Mouse (Mus musculus) liver, embryonic 15.5 days (tissue): Measurements from ENCODE around the gene Spire2. TPM values are rescaled to one million over a fixed set of nuclear protein-coding genes. Genes with fewer than 3 reads are reported as not detected.
"Not testable (repeated sequence)": the region's sequence is repeated elsewhere in the genome, so short reads cannot be mapped to it uniquely, and the experiment has no call there.

Experiments
- ATAC-seq: fragments of 200-750 bp; cut with Nextera tagmentation; 2 replicates; pipeline ENCODE4 v1.8.0; 2017; ENCODE audit warnings: moderate number of reproducible peaks, mild to moderate bottlenecking, moderate library complexity; ENCODE audit not compliant: insufficient read depth
- H3K27ac ChIP-seq: fragments of 300-500 bp; sonication (generic); replicated peaks from 2 replicates; pipeline ENCODE4 v1.5.1; 2015; ENCODE audit warnings: mild to moderate bottlenecking, inconsistent platforms
- H3K27me3 ChIP-seq: fragments of 300-500 bp; sonication (generic); 2 replicates; pipeline ENCODE4 v1.6.1; 2015; ENCODE audit warnings: mild to moderate bottlenecking, inconsistent platforms
- H3K36me3 ChIP-seq: fragments of 300-500 bp; sonication (generic); replicated peaks from 2 replicates; pipeline ENCODE4 v1.6.1; 2015; ENCODE audit warnings: moderate library complexity, mild to moderate bottlenecking, inconsistent platforms
- H3K4me1 ChIP-seq: fragments of 300-500 bp; sonication (generic); replicated peaks from 2 replicates; pipeline ENCODE4 v1.6.1; 2015; ENCODE audit warnings: inconsistent platforms
- H3K4me2 ChIP-seq: fragments of 300-500 bp; sonication (generic); 2 replicates; pipeline ENCODE4 v1.6.1; 2015; ENCODE audit warnings: moderate library complexity, mild to moderate bottlenecking, inconsistent platforms
- H3K4me3 ChIP-seq: fragments of 300-500 bp; sonication (generic); replicated peaks from 2 replicates; pipeline ENCODE4 v1.5.1; 2015; ENCODE audit warnings: mild to moderate bottlenecking, inconsistent platforms
- H3K9ac ChIP-seq: fragments of 300-500 bp; sonication (generic); 2 replicates; pipeline ENCODE4 v1.6.1; 2015; ENCODE audit warnings: moderate library complexity, mild to moderate bottlenecking, inconsistent platforms
- H3K9me3 ChIP-seq: fragments of 300-500 bp; sonication (generic); replicated peaks from 2 replicates; pipeline ENCODE4 v1.6.1; 2016; ENCODE audit warnings: inconsistent platforms
- WGBS: fragments of 180-500 bp; shearing (Covaris S2); methylation state at CpG from one replicate; pipeline ENCODE4 v1.1.7; 2015; ENCODE audit warnings: mixed read lengths; ENCODE audit not compliant: insufficient replicate concordance; 5-methylcytosine and 5-hydroxymethylcytosine counted together
- polyA plus RNA-seq: library from polyadenylated mRNA; unstranded; fragments of >200 nt; fragmentation: Nextera tagmentation; extraction: Ambion mirVana; gene quantifications from 2 replicates; pipeline ENCODE4 v1.2.1, GENCODE M21; 2015

Spire2 gene
- polyA plus RNA-seq, 1 experiment from 2014 or later, result 3.4 TPM

DNA sequence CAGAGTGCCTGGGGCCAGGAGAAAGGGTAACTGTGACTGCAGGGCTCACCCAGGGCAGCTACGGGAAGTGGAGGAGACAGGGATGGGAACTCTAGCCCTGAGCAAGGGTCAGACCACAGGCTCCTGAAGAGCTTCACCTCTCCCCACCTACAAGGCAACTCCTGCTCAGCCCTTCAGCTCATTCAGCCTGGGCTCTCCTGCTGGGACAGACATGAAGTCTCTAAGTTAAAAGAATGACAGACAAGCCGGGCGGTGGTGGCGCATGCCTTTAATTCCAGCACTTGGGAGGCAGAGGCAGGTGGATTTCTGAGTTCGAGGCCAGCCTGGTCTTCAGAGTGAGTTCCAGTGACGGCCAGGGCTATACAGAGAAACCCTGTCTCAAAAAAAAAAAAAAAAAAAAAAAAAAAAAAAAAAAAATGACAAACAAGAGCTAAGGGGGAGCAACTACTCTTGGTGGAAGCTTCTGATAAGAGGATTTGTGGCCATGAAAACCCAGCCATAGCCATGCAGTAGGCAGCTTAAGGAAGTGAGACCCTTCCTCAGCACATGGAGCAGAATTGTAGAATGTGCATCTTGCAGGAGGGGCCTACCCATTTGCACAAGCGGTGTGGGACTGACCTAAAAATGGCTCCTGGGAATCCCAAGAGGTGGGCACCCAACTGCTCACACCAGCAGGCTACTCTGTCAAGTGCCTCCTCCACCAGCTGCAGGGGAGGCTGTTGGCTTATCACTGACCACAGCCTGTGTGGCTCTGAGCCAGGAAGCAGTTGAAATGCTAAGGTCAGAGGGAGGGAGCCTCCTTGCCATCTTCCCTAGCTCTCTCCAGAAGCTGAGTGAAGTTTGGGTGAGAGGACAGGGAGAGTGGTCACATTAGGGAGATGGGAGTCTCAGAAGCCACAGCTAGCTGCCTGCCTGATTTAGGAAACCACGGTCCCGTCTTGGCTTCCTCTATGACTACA lies 76.4 kb downstream of the Spire2 start:
- peak; percentile 64 for ATAC-seq
- no peak overlapping the region for H3K9ac ChIP-seq
- no peaks in the 10 kb centered on the region for H3K36me3 ChIP-seq
- H3K27me3 ChIP-seq, result peaks cover 64% of the 10 kb centered on the region
- no peaks in the 10 kb centered on the region for H3K9me3 ChIP-seq
- H3K4me1 ChIP-seq, result peaks cover 68% of the 10 kb centered on the region
- no peak overlapping the region for H3K4me3 ChIP-seq
- H3K27ac ChIP-seq, result no peak overlapping the region
- H3K4me2 ChIP-seq, result peak overlapping the region; percentile 32
- WGBS, result 32% methylated on average over 9 of the region's 9 CpGs

DNA sequence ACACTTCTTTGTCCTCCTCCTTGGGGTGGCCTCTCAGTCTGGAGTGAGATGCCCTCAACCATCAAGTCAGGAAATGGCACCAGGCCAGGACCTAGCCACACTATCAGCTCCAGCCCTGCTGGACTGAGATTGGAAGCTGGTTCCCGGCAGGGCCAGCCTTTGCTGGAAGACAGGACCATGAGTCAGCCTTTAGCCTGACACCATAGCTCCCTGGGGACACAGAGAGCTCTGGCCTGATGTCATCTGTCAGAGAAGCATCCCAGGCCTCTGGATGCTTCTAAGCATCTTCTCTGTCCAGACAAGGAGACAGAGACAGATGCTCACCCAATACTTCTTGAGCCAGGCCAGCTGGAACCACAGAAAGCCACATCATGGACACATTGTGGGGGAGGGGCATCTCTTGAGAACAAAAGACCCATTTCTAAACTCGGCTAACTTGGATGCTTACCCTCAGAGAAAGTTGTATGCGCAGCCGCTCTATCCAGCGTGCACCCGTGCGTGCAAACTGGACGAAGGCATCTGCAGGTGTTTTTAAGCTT lies 77.6 kb downstream of the Spire2 start:
- H3K9ac ChIP-seq, result no peak overlapping the region
- H3K27ac ChIP-seq, result no peak overlapping the region
- H3K36me3 ChIP-seq, result no peaks in the 10 kb centered on the region
- no peak overlapping the region for H3K4me3 ChIP-seq
- H3K4me2 ChIP-seq, result no peak overlapping the region
- 54% methylated on average over 8 of the region's 8 CpGs for WGBS
- H3K9me3 ChIP-seq, result no peaks in the 10 kb centered on the region
- H3K27me3 ChIP-seq, result peaks cover 69% of the 10 kb centered on the region
- ATAC-seq, result no peak
- H3K4me1 ChIP-seq, result peaks cover 73% of the 10 kb centered on the region

DNA sequence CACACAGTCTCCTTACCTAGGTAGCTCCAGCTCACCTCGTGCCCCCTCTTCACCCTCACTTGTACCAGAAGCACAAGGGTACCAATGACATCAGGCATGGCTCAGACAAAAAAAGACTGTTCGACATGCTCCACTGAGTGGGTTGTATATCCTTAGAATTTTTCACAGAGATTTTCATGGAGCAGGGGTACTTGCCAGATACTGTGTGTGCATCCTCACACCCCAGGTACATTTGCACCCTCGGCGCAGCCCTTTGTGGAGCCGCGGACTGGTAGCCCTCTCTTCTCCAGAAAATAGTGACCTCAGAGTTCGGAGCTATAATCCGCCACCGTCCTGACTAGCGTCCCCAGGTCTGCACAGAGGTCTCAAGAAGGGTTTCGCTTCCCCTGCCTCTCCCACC lies 78.3 kb downstream of the Spire2 start:
- WGBS, result 12% methylated on average over 11 of the region's 11 CpGs
- Histone ChIP-seq H3K4me1 (peaks cover 73% of the 10 kb centered on the region), H3K9me3 (no peaks in the 10 kb centered on the region), H3K36me3 (no peaks in the 10 kb centered on the region), H3K27ac (no peak overlapping the region), H3K4me2 (peak overlapping the region; percentile 57), H3K27me3 (peaks cover 69% of the 10 kb centered on the region), H3K4me3 (peak overlapping the region; percentile 23), H3K9ac (no peak overlapping the region)
- ATAC-seq, result no peak

DNA sequence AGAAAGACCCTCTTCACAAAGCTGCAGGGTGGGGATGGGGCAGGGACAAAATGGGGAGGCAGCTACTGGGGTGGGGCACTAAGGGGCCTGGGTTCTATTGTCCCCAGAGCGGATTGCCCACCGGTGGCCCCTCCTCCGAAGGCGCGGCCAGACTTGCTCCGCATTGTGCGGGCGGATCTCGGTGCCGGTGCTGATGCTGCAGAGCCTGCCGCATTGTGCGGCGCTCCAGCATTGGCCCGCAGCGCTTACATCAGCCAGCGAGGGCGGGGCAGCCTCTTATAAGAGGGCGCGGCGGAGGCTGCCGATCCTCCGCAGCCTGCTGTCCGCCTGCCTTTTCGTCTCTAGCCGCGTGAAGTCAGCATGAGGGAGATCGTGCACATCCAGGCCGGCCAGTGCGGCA lies 78.7 kb downstream of the Spire2 start, which contains the start of gene Tubb3:
TSS of gene Tubb3 (plus strand) at position 179 of the 400 bp plus-strand sequence.
- no peak within 1 kb of the TSS for H3K27ac ChIP-seq
- no peak within 1 kb of the TSS for H3K9ac ChIP-seq
- H3K4me1 ChIP-seq, result peaks cover 74% of the 10 kb centered on the region
- no peaks in the 10 kb centered on the region for H3K36me3 ChIP-seq
- peak within 1 kb of the TSS; percentile 23 for H3K4me3 ChIP-seq
- WGBS, result under 1% methylated on average over 29 of the region's 29 CpGs
- ATAC-seq, result peak; percentile 47
- H3K4me2 ChIP-seq, result peak within 1 kb of the TSS; percentile 57
- H3K9me3 ChIP-seq, result no peaks in the 10 kb centered on the region
- H3K27me3 ChIP-seq, result peaks cover 69% of the 10 kb centered on the region

DNA sequence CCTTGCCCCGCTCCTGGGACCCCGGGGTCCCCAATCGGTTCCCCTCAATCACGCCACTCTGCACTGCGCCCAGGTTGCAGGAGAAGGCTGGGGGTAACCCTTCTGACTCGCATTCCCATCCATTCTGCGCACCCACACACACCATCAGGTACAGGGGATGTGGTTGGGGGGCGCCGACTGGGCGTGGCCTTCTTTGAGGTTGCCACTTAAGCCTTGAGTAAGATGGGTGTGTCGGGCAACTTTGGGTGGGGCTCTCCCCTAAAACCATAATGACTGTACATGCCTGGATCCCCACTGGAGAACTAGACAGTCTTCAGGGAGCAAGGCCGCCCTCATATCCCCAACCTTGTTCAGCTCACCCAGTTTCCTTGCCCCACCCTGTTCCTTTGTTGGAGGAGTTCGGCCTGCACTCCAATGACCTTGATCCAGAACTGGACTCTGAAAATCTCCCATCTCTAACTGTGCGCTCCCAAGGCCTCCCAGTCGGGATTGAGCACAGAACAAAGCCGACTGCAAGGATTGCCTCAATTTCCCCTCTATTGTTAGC lies 79.3 kb downstream of the Spire2 start:
- Histone ChIP-seq H3K27ac (no peak overlapping the region), H3K36me3 (no peaks in the 10 kb centered on the region), H3K9ac (no peak overlapping the region), H3K9me3 (no peaks in the 10 kb centered on the region), H3K4me2 (peak overlapping the region; percentile 57), H3K4me3 (peak overlapping the region; percentile 23), H3K27me3 (peaks cover 69% of the 10 kb centered on the region), H3K4me1 (peaks cover 74% of the 10 kb centered on the region)
- ATAC-seq, result no peak
- WGBS, result 8% methylated on average over 16 of the region's 16 CpGs

DNA sequence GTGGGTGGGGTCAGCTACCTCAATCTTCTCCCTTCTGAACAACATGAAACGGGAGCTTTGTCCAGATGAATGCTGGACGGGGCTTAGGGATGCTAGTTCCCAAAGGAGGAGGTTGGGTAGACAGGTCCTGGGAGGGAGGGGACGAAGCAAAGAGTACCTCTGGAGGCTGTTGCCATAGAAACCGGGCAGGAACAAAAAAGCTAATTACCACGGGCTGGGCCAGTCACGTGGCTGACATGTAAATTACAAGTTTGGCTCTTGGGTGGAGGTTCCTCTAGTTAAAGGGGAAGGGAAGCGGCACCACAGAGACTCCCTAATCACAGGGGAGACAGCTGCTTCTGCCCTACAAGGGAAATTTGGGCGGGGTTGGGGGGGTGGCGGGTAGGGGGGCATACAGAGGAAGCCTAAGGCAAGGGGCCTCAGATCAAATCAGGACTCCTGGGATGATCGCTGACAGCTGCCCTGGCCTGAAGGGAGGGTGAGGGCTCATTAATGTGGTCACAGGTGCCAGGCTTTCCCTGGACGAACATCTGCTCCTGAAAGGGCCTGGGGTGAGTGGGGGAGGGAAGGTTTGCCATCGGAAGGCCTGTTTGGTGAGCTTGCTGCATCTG lies 80.2 kb downstream of the Spire2 start:
- peaks cover 71% of the 10 kb centered on the region for H3K4me1 ChIP-seq
- peaks cover 62% of the 10 kb centered on the region for H3K27me3 ChIP-seq
- no peaks in the 10 kb centered on the region for H3K9me3 ChIP-seq
- H3K4me2 ChIP-seq, result no peak overlapping the region
- H3K36me3 ChIP-seq, result no peaks in the 10 kb centered on the region
- ATAC-seq, result no peak
- 1% methylated on average over 12 of the region's 12 CpGs for WGBS
- no peak overlapping the region for H3K9ac ChIP-seq
- H3K27ac ChIP-seq, result no peak overlapping the region
- H3K4me3 ChIP-seq, result no peak overlapping the region

DNA sequence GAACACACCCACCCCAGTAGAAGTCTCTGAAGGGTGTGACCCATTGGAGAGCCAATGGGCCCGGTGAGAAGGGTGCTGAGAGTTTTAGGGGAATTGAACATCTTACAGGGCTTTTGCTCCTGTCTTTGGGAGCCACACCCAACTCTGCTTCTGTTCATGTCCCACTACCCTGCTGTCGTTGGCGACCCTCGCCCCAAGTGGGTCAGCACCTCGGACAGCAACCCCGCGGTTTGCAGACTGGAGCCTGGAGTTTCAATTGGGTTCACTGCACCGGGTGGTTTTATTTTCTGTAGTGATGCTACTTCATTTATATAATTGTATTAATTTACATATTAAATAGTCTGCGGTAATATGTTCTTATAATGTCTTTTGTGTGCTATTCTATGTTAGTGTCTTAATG lies 81.7 kb downstream of the Spire2 start:
- peaks cover 56% of the 10 kb centered on the region for H3K4me1 ChIP-seq
- ATAC-seq, result no peak
- no peaks in the 10 kb centered on the region for H3K36me3 ChIP-seq
- H3K4me2 ChIP-seq, result no peak overlapping the region
- peaks cover 50% of the 10 kb centered on the region for H3K27me3 ChIP-seq
- no peak overlapping the region for H3K27ac ChIP-seq
- H3K4me3 ChIP-seq, result no peak overlapping the region
- no peak overlapping the region for H3K9ac ChIP-seq
- 9% methylated on average over 9 of the region's 9 CpGs for WGBS
- no peaks in the 10 kb centered on the region for H3K9me3 ChIP-seq

DNA sequence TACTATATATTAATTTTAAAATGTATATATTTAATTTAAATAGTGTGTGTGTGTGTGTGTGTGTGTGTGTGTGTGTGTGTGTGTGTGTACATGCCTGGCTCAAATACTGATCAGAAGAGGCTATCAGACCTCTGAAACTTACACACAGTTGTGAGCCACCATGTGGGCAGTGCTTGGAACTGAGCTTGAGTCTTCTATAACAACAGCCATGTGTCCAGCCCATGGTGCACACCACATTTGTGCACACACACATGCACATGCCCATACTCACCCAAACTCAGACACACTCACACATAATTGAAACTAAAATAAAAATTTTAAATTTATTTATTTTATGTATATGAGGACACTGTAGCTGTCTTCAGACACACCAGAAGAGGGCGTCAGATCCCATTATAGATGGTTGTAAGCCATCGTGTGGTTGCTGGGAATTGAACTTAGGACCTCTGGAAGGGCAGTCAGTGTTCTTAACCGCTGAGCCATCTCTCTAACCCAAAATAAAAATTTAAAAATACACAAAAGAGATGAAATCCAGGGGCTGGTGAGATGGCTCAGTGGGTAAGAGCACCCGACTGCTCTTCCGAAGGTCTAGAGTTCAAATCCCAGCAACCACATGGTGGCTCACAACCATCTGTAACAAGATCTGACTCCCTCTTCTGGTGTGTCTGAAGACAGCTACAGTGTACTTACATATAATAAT lies 82.6 kb downstream of the Spire2 start:
- H3K27me3 ChIP-seq, result peaks cover 42% of the 10 kb centered on the region
- not testable (repeated sequence) for H3K9ac ChIP-seq, H3K27ac ChIP-seq, H3K36me3 ChIP-seq, ATAC-seq, H3K9me3 ChIP-seq, H3K4me2 ChIP-seq, H3K4me3 ChIP-seq
- peaks cover 47% of the 10 kb centered on the region for H3K4me1 ChIP-seq
- 62% methylated on average over 5 of the region's 5 CpGs for WGBS

DNA sequence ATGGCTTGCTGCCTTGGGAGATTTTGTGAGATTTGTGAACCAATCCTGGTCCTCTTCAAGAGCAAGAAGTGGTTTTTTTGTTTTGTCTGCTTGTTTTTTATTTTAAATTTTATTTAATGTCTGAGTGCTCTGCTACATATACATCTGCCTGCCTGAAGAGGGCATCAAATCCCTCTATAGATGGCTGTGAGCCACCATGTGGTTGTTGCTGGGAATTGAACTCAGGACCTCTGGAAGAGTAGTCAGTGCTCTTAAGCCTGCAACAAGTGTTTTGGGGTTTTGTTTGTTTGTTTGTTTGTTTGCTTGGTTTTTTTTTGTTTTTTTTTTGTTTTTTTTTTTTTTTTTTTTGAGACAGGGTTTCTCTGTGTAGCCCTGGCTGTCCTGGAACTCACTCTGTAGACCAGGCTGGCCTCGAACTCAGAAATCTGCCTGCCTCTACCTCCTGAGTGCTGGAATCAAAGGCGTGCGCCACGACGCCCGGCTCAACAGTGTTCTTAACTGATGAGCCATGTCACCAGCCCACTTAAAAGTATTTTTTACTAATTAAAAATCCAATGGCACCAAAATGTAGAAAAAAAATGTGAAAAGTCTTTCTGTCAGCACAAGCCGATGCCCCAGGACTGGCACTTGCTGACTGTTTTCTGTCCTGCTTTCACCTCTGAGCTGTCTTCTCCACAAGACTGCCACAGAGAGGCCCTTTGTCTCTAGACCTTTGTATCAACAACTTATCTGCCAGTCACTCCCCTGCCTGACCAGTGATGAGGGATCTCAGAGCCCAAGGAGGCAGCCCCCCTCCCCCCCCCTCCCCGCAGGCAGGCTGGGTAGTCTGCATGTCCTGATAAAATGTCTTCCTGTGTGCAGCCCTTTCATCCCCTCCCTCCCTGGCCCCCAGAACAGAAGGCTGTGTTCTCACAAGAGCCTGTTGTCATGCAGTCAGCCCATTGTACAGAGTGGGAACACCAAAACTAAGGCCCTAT lies 83.7 kb downstream of the Spire2 start:
- Histone ChIP-seq H3K27me3 (peaks cover 34% of the 10 kb centered on the region), H3K4me2 (peak overlapping the region; percentile 31), H3K27ac (no peak overlapping the region; the same call in 1 of the 2 replicates), H3K4me3 (no peak overlapping the region), H3K4me1 (peaks cover 36% of the 10 kb centered on the region), H3K9ac (no peak overlapping the region), H3K36me3 (no peaks in the 10 kb centered on the region), H3K9me3 (no peaks in the 10 kb centered on the region)
- ATAC-seq, result peak; percentile 80
- WGBS, result 24% methylated on average over 8 of the region's 8 CpGs
